Mouse (Mus musculus) forebrain, embryonic 14.5 days (tissue): ENCODE results near the gene Senp2. TPM values are rescaled to one million over a fixed set of nuclear protein-coding genes. Genes with fewer than 3 reads are reported as not detected.
A peak's percentile ranks its signal among the peaks of the same experiment; 100 is the strongest.

Experiments
- ATAC-seq: fragments of 200-750 bp; cut with Nextera tagmentation; 2 replicates; pipeline ENCODE4 v1.8.0; 2017; ENCODE audit warnings: mild to moderate bottlenecking, moderate library complexity
- DNase-seq: peaks from one replicate; pipeline ENCODE4 v3.0.0-alpha.2; 2015; ENCODE audit warnings: low spot score
- H3K27ac ChIP-seq: fragments of 300-500 bp; sonication (generic); 2 replicates; pipeline ENCODE4 v1.5.1; 2014; ENCODE audit warnings: low read depth, mild to moderate bottlenecking, control low read depth, low read length, moderate library complexity
- H3K27me3 ChIP-seq: fragments of 300-500 bp; sonication (generic); replicated peaks from 2 replicates; pipeline ENCODE4 v1.6.1; 2014; ENCODE audit warnings: low read length, control low read depth, mixed read lengths; ENCODE audit not compliant: control insufficient read depth, insufficient read depth
- H3K36me3 ChIP-seq: fragments of 300-500 bp; sonication (generic); 2 replicates; pipeline ENCODE4 v1.6.1; 2014; ENCODE audit warnings: low read length, control low read depth; ENCODE audit not compliant: control insufficient read depth, insufficient read depth
- H3K4me1 ChIP-seq: fragments of 300-500 bp; sonication (generic); 2 replicates; pipeline ENCODE4 v1.6.1; 2014; ENCODE audit warnings: antibody characterized with exemption, low read length, control low read depth; ENCODE audit not compliant: control insufficient read depth, insufficient read depth
- H3K4me2 ChIP-seq: fragments of 300-500 bp; sonication (generic); 2 replicates; pipeline ENCODE4 v1.6.1; 2014; ENCODE audit warnings: mild to moderate bottlenecking, control low read depth, low read length
- H3K4me3 ChIP-seq: fragments of 300-500 bp; sonication (generic); 2 replicates; pipeline ENCODE4 v1.5.1; 2014; ENCODE audit warnings: low read depth, low read length, control low read depth
- H3K9ac ChIP-seq: fragments of 300-500 bp; sonication (generic); 2 replicates; pipeline ENCODE4 v1.6.1; 2014; ENCODE audit warnings: mild to moderate bottlenecking, low read length, control low read depth, moderate library complexity
- H3K9me3 ChIP-seq: fragments of 300-500 bp; sonication (generic); replicated peaks from 2 replicates; pipeline ENCODE4 v1.6.1; 2016; ENCODE audit warnings: low read length, control low read depth, mixed read lengths; ENCODE audit not compliant: control insufficient read depth
- WGBS: fragments of 180-500 bp; shearing (Covaris S2); extraction: QIAGEN DNeasy Blood & Tissue Kit; methylation state at CpG from one replicate; pipeline ENCODE4 v1.1.7; 2014; 5-methylcytosine and 5-hydroxymethylcytosine counted together
- polyA plus RNA-seq: library from polyadenylated mRNA; unstranded; fragments of >200 nt; fragmentation: Nextera tagmentation; extraction: Ambion mirVana; gene quantifications from 2 replicates; pipeline ENCODE4 v1.2.1, GENCODE M21; 2014

Gene Senp2
- 44.4 and 50.8 TPM in 2 replicates for polyA plus RNA-seq

- Histone ChIP-seq H3K27me3 (no peaks in the 10 kb centered on the region), H3K4me3 (peak within 1 kb of the TSS; percentile 92), H3K36me3 (0 out of 2 replicates have a peak, but pooled peaks cover 3% of the 10 kb centered on the region), H3K4me2 (peak within 1 kb of the TSS; percentile 76), H3K27ac (peak within 1 kb of the TSS; percentile 74), H3K4me1 (peaks cover 2% of the 10 kb centered on the region; the same call in 1 of the 2 replicates), H3K9me3 (no peaks in the 10 kb centered on the region), H3K9ac (peak within 1 kb of the TSS; percentile 92)
- ATAC-seq, result peak; percentile 99
- DNase-seq, result peak; percentile 100
- under 1% methylated on average over 45 of the region's 45 CpGs for WGBS
These were observed at the start of gene Senp2 for GRCm38 (mm10) chr16:22009099-22009584. Gene Senp2, plus strand, starts transcription at chr16:22009484.

GRCm38 (mm10) chr16:21965576-21965975 lies 43.7 kb upstream of the Senp2 start:
- Histone ChIP-seq H3K9me3 (no peaks in the 10 kb centered on the region), H3K4me2 (no peak overlapping the region), H3K36me3 (no peaks in the 10 kb centered on the region), H3K4me1 (no peaks in the 10 kb centered on the region), H3K27me3 (no peaks in the 10 kb centered on the region), H3K9ac (no peak overlapping the region), H3K4me3 (no peak overlapping the region), H3K27ac (no peak overlapping the region)
- DNase-seq (no peak), ATAC-seq (no peak)
- WGBS, result 87% methylated on average over 3 of the region's 3 CpGs

DNA sequence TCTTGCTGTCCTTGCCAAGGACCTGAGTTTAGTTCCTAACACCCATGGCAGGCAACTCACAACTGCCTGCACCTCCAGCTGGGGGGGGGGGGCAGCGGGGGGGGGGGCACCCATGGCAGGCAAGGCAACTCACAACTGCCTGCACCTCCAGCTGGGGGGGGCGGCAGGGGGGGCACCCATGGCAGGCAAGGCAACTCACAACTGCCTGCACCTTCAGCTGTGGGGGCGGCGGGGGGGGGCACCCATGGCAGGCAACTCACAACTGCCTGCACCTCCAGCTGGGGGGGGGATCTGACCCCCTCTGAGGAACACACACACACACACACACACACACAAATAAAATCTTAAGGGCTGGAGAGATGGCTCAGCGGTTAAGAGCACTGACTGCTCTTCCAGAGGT lies 39.4 kb upstream of the Senp2 start:
- Histone ChIP-seq H3K9ac (no peak overlapping the region), H3K4me2 (no peak overlapping the region), H3K27ac (no peak overlapping the region), H3K27me3 (no peaks in the 10 kb centered on the region), H3K36me3 (no peaks in the 10 kb centered on the region), H3K4me1 (no peaks in the 10 kb centered on the region), H3K9me3 (no peaks in the 10 kb centered on the region), H3K4me3 (no peak overlapping the region)
- WGBS, result 93% methylated on average over 4 of the region's 5 CpGs
- no peak for ATAC-seq
- no peak for DNase-seq

GRCm38 (mm10) chr16:21970536-21970935 lies 38.7 kb upstream of the Senp2 start:
- ATAC-seq (no peak), DNase-seq (no peak)
- no peak overlapping the region for H3K27ac ChIP-seq
- no peak overlapping the region for H3K4me2 ChIP-seq
- H3K27me3 ChIP-seq, result no peaks in the 10 kb centered on the region
- H3K9me3 ChIP-seq, result no peaks in the 10 kb centered on the region
- no peak overlapping the region for H3K9ac ChIP-seq
- 94% methylated on average over 6 of the region's 6 CpGs for WGBS
- no peaks in the 10 kb centered on the region for H3K4me1 ChIP-seq
- no peak overlapping the region for H3K4me3 ChIP-seq
- no peaks in the 10 kb centered on the region for H3K36me3 ChIP-seq

DNA sequence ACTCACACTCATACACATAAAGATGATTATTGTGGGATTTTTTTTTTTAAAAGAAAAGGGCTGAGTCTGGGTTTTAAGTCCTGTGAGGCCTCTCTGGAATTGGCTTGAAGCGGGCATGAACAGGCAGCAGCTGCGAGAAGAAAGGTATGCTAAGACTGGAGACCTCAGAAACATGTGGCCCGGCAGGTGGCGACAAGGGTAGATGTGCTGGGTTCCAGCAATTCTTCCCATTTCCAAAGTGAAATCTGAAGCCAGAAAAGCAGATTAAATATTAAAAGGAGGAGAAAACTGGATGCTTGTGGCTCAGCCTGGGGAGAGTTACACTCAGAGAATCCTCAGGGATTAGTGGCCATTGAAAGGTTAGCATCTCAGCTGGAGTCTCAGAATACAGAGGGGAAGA lies 37.8 kb upstream of the Senp2 start:
- Histone ChIP-seq H3K27me3 (no peaks in the 10 kb centered on the region), H3K9me3 (no peaks in the 10 kb centered on the region), H3K36me3 (no peaks in the 10 kb centered on the region), H3K9ac (no peak overlapping the region), H3K4me3 (no peak overlapping the region), H3K4me1 (no peaks in the 10 kb centered on the region), H3K4me2 (no peak overlapping the region), H3K27ac (no peak overlapping the region)
- no peak for ATAC-seq
- WGBS, result 55% methylated on average over 4 of the region's 4 CpGs
- no peak for DNase-seq

GRCm38 (mm10) chr16:21976203-21976602 lies 33.1 kb upstream of the Senp2 start:
- peak overlapping the region; percentile 2; the same call in 1 of the 2 replicates for H3K4me2 ChIP-seq
- H3K4me3 ChIP-seq, result no peak overlapping the region
- no peak overlapping the region for H3K9ac ChIP-seq
- H3K27me3 ChIP-seq, result no peaks in the 10 kb centered on the region
- DNase-seq, result no peak
- no peaks in the 10 kb centered on the region for H3K36me3 ChIP-seq
- no peaks in the 10 kb centered on the region for H3K4me1 ChIP-seq
- ATAC-seq, result no peak
- 1% methylated on average over 16 of the region's 16 CpGs for WGBS
- no peaks in the 10 kb centered on the region for H3K9me3 ChIP-seq
- H3K27ac ChIP-seq, result no peak overlapping the region

DNA sequence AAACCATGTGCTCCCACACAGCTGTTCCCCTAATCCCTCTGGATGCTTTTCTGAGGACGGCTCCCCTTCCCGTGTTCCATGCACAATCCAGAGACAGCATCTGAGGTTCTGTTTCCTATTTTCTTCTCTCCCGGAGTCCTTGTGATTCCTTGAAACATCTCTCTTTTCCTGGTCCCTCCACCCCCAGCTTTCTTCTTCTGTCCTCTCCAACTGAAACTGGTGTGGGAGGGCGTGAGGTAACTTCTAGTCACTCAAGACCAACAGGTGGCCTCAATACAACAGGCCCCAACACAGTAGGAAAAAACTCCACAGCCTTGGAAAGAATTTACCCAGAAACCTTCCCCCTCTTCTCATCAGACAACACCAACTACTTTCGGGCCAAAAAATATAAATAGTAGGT lies 31.9 kb upstream of the Senp2 start:
- ATAC-seq, result no peak
- Histone ChIP-seq H3K9ac (no peak overlapping the region), H3K27me3 (no peaks in the 10 kb centered on the region), H3K9me3 (no peaks in the 10 kb centered on the region), H3K36me3 (no peaks in the 10 kb centered on the region), H3K4me3 (no peak overlapping the region), H3K4me2 (no peak overlapping the region), H3K27ac (no peak overlapping the region), H3K4me1 (no peaks in the 10 kb centered on the region)
- DNase-seq, result no peak
- WGBS, result 80% methylated on average over 5 of the region's 5 CpGs

GRCm38 (mm10) chr16:21983146-21983545 lies 26.1 kb upstream of the Senp2 start:
- H3K4me1 ChIP-seq, result no peaks in the 10 kb centered on the region
- no peaks in the 10 kb centered on the region for H3K27me3 ChIP-seq
- no peak overlapping the region for H3K9ac ChIP-seq
- ATAC-seq (no peak), DNase-seq (no peak)
- H3K9me3 ChIP-seq, result no peaks in the 10 kb centered on the region
- no peaks in the 10 kb centered on the region for H3K36me3 ChIP-seq
- no peak overlapping the region for H3K27ac ChIP-seq
- no peak overlapping the region for H3K4me2 ChIP-seq
- 92% methylated on average over 9 of the region's 9 CpGs for WGBS
- no peak overlapping the region for H3K4me3 ChIP-seq

DNA sequence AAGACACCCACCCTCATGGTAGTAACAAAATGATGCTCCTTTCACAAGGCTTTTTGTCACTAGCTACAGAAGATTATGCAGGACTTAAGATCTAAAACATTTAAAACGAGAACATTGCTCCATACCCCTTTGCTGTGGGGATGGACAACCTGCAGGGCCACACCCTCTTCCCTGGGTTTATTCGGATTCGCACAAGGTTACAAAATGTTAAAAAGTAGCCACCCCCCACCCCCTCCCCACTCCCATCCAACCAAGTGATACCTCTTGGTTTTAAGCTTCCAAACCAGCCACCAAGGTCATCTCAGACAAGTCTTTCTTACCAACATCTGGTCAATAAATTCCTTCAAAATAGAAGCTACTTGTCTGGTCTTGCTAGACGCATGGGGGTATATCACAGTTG lies 25.7 kb upstream of the Senp2 start:
- no peaks in the 10 kb centered on the region for H3K9me3 ChIP-seq
- no peak overlapping the region for H3K4me2 ChIP-seq
- H3K36me3 ChIP-seq, result no peaks in the 10 kb centered on the region
- H3K27me3 ChIP-seq, result no peaks in the 10 kb centered on the region
- 96% methylated on average over 4 of the region's 4 CpGs for WGBS
- DNase-seq (no peak), ATAC-seq (no peak)
- no peaks in the 10 kb centered on the region for H3K4me1 ChIP-seq
- H3K27ac ChIP-seq, result no peak overlapping the region
- H3K4me3 ChIP-seq, result no peak overlapping the region
- no peak overlapping the region for H3K9ac ChIP-seq
